Mouse (Mus musculus) neural tube, embryonic 11.5 days (tissue): ENCODE data around the gene C1qbp. TPM values are rescaled to one million over a fixed set of nuclear protein-coding genes. Genes with fewer than 3 reads are reported as not detected.
A peak's percentile ranks its signal among the peaks of the same experiment; 100 is the strongest.

Experiments
- ATAC-seq: fragments of 200-750 bp; cut with Nextera tagmentation; 2 replicates; pipeline ENCODE4 v1.8.0; 2017; ENCODE audit warnings: moderate number of reproducible peaks, mild to moderate bottlenecking, moderate TSS enrichment, moderate library complexity; ENCODE audit not compliant: insufficient read depth, low FRiP score, low TSS enrichment
- DNase-seq: peaks from one replicate; pipeline ENCODE4 v3.0.0-alpha.2; 2015; ENCODE audit warnings: low spot score
- H3K27ac ChIP-seq: fragments of 300-500 bp; sonication (generic); 2 replicates; pipeline ENCODE4 v1.5.1; 2014; ENCODE audit warnings: low read depth, mild to moderate bottlenecking, low read length
- H3K27me3 ChIP-seq: fragments of 300-500 bp; sonication (generic); 2 replicates; pipeline ENCODE4 v1.6.1; 2014; ENCODE audit warnings: mild to moderate bottlenecking, low read length, mixed read lengths; ENCODE audit not compliant: control insufficient read depth, insufficient read depth
- H3K36me3 ChIP-seq: fragments of 300-500 bp; sonication (generic); 2 replicates; pipeline ENCODE4 v1.6.1; 2014; ENCODE audit warnings: mild to moderate bottlenecking, low read length, moderate library complexity, mixed read lengths; ENCODE audit not compliant: control insufficient read depth, insufficient read depth
- H3K4me1 ChIP-seq: fragments of 300-500 bp; sonication (generic); 2 replicates; pipeline ENCODE4 v1.6.1; 2014; ENCODE audit warnings: low read length, mixed read lengths; ENCODE audit not compliant: control insufficient read depth, insufficient read depth
- H3K4me2 ChIP-seq: fragments of 300-500 bp; sonication (generic); 2 replicates; pipeline ENCODE4 v1.6.1; 2014; ENCODE audit warnings: low read depth, mild to moderate bottlenecking, moderate library complexity
- H3K4me3 ChIP-seq: fragments of 300-500 bp; sonication (generic); 2 replicates; pipeline ENCODE4 v1.5.1; 2014; ENCODE audit warnings: low read depth, low read length
- H3K9ac ChIP-seq: fragments of 300-500 bp; sonication (generic); 2 replicates; pipeline ENCODE4 v1.6.1; 2014; ENCODE audit warnings: mild to moderate bottlenecking, low read length
- H3K9me3 ChIP-seq: fragments of 300-500 bp; sonication (generic); 2 replicates; pipeline ENCODE4 v1.6.1; 2016; ENCODE audit warnings: low read length; ENCODE audit not compliant: control insufficient read depth
- WGBS: fragments of 180-500 bp; shearing (Covaris S2); extraction: QIAGEN DNeasy Blood & Tissue Kit; methylation state at CpG from one replicate; pipeline ENCODE4 v1.1.7; 2014; 5-methylcytosine and 5-hydroxymethylcytosine counted together
- polyA plus RNA-seq: library from polyadenylated mRNA; unstranded; fragments of >200 nt; fragmentation: Nextera tagmentation; extraction: Ambion mirVana; gene quantifications from 2 replicates; pipeline ENCODE4 v1.2.1, GENCODE M21; 2014

Gene C1qbp
- 247 and 255 TPM in 2 replicates for polyA plus RNA-seq

DNA sequence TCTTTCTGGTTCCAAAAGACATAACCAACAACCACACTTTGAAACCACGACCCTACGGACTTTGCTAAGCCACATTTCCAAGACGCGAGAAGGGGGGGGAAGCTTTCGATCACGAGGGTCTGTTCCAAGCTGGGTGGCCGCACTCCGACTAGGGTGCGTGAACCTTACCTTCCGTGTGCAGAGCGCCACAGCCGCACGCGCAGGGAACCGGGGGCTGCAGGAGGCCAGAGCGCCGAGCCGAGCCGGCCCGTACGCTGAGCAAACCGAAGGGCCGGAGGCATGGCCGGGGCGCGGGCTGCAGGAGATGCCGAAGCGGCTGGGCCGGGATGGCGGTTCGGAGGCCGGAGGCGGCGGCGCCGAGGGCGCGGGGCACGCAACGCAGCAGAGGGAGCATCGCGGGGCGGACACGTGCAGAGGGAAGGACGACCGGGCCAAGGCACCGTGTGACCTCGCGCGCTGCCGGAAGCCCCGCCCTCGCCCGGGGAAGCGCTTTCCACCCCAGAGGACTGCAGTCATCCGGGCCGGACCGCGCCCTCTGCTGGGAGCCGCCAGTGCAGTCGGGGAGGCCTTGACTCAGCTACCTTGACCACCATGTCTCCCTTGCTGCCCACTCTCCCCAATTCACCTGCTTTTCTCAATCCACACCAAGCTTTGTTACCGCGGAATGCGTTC is at the start of gene C1qbp:
Gene C1qbp (minus strand): TSS at position 470 of the 672 bp plus-strand sequence.
- peak within 1 kb of the TSS; percentile 17; the same call in 1 of the 2 replicates for H3K27ac ChIP-seq
- H3K36me3 ChIP-seq, result peaks cover 18% of the 10 kb centered on the region
- H3K4me2 ChIP-seq, result peak within 1 kb of the TSS; percentile 78
- DNase-seq (peak; percentile 94), ATAC-seq (peak; percentile 93)
- no peaks in the 10 kb centered on the region for H3K27me3 ChIP-seq
- under 1% methylated on average over 60 of the region's 64 CpGs for WGBS
- H3K9ac ChIP-seq, result peak within 1 kb of the TSS; percentile 87
- H3K4me1 ChIP-seq, result peaks cover 4% of the 10 kb centered on the region; the same call in 1 of the 2 replicates
- H3K4me3 ChIP-seq, result peak within 1 kb of the TSS; percentile 98
- no peaks in the 10 kb centered on the region for H3K9me3 ChIP-seq

GRCm38 (mm10) chr11:71032070-71032469 is 49.2 kb upstream of the C1qbp start:
- ATAC-seq (no peak), DNase-seq (no peak)
- Histone ChIP-seq H3K27ac (peak overlapping the region; percentile 72; the same call in 1 of the 2 replicates), H3K27me3 (no peaks in the 10 kb centered on the region), H3K9ac (peak overlapping the region; percentile 72), H3K36me3 (peaks cover 2% of the 10 kb centered on the region; the same call in 1 of the 2 replicates), H3K4me1 (0 out of 2 replicates have a peak, but pooled peaks cover 6% of the 10 kb centered on the region), H3K9me3 (no peaks in the 10 kb centered on the region), H3K4me3 (peak overlapping the region; percentile 57), H3K4me2 (peak overlapping the region; percentile 57)
- 78% methylated on average over 7 of the region's 7 CpGs for WGBS

DNA sequence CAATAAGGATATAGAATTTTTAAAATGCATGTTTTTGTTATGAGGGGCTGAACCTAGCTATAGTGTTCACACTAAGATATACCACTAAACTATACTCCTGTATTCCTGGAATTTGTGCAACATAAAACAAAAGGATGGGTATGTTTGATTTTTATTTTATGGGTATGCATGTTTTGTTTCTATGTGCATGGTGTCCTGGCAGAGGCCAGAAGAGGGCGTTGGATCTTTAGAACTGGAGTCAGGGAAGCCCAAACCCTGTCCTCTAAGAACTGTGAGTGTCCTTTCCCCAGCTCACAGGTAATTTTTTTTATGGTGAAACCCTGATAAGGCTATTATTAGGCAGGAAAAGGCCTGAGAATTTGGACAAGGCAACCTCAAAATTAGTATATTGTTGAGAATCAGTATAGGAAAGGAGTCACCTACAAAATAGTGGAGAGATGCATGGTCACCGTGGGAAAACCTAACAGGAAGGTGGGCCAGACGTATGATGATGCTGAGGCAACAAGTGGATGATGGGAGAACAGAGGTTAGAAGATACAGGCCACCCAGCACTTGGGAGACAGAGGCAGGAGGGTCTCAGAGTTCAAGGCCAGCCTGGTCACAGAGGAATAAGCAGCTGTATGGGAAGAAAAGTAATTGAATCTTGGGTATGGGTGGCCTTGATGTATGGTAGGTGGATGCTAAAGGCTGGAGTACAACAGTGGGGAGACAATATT is 46.7 kb upstream of the C1qbp start:
- no peak overlapping the region for H3K9ac ChIP-seq
- H3K4me1 ChIP-seq, result 0 out of 2 replicates have a peak, but pooled peaks cover 6% of the 10 kb centered on the region
- no peaks in the 10 kb centered on the region for H3K9me3 ChIP-seq
- no peaks in the 10 kb centered on the region for H3K27me3 ChIP-seq
- no peak for DNase-seq
- no peak for ATAC-seq
- no peak overlapping the region for H3K27ac ChIP-seq
- H3K36me3 ChIP-seq, result peaks cover 12% of the 10 kb centered on the region
- 80% methylated on average over 3 of the region's 3 CpGs for WGBS
- no peak overlapping the region for H3K4me2 ChIP-seq
- no peak overlapping the region for H3K4me3 ChIP-seq

DNA sequence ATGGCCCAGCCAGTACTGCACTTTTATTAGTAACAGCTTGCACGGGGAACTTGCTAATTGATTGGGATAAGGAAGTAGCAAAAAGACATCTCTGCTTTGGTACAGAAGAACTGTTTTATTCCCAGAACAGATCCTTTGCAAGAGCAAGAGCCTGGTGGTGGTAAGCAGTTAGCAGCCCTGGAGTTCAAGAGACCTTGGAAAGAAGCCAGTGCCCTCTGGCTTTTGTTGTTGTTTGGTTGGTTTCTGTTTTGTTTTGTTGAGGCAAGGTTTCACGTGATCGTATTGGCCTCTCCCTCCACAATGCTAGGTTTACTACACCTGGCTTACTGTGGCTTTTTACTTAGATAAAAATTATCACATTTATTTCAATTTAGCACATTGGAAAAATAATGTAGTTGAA is 45.5 kb upstream of the C1qbp start:
- H3K36me3 ChIP-seq, result peaks cover 14% of the 10 kb centered on the region

GRCm38 (mm10) chr11:71019201-71020068 is 36.6 kb upstream of the C1qbp start, which contains the start of the genes Mis12 and Derl2:
TSS of gene Mis12 (plus strand) at chr11:71019611.
TSS of gene Derl2 (minus strand) at chr11:71019841.
- Histone ChIP-seq H3K36me3 (peaks cover 3% of the 10 kb centered on the region; the same call in 1 of the 2 replicates), H3K4me3 (peak within 1 kb of the TSS; percentile 78), H3K27ac (peak within 1 kb of the TSS; percentile 81), H3K9ac (peak within 1 kb of the TSS; percentile 93), H3K4me2 (peak within 1 kb of the TSS; percentile 74), H3K27me3 (no peaks in the 10 kb centered on the region), H3K4me1 (peaks cover 9% of the 10 kb centered on the region; the same call in 1 of the 2 replicates), H3K9me3 (no peaks in the 10 kb centered on the region)
- ATAC-seq, result peak; percentile 100
- DNase-seq, result peak; percentile 99
- under 1% methylated on average over 71 of the region's 71 CpGs for WGBS

More for the DNA sequence above, 45.5 kb upstream of the C1qbp start:
- Histone ChIP-seq H3K9me3 (no peaks in the 10 kb centered on the region), H3K27me3 (no peaks in the 10 kb centered on the region), H3K27ac (no peak overlapping the region), H3K9ac (no peak overlapping the region), H3K4me1 (0 out of 2 replicates have a peak, but pooled peaks cover 6% of the 10 kb centered on the region), H3K4me2 (no peak overlapping the region), H3K4me3 (no peak overlapping the region)
- 77% methylated on average over 3 of the region's 3 CpGs for WGBS
- DNase-seq (no peak), ATAC-seq (no peak)

GRCm38 (mm10) chr11:71018416-71019200 is 35.8 kb upstream of the C1qbp start:
- Histone ChIP-seq H3K36me3 (peaks cover 2% of the 10 kb centered on the region; the same call in 1 of the 2 replicates), H3K4me1 (peaks cover 9% of the 10 kb centered on the region; the same call in 1 of the 2 replicates), H3K27ac (0 out of 2 replicates have a peak overlapping the region, but pooled peaks have one; percentile 68), H3K4me2 (peak overlapping the region; percentile 50), H3K27me3 (no peaks in the 10 kb centered on the region), H3K4me3 (peak overlapping the region; percentile 78), H3K9me3 (no peaks in the 10 kb centered on the region), H3K9ac (peak overlapping the region; percentile 93)
- ATAC-seq (peak; percentile 29), DNase-seq (no peak)
- 6% methylated on average over 28 of the region's 28 CpGs for WGBS

DNA sequence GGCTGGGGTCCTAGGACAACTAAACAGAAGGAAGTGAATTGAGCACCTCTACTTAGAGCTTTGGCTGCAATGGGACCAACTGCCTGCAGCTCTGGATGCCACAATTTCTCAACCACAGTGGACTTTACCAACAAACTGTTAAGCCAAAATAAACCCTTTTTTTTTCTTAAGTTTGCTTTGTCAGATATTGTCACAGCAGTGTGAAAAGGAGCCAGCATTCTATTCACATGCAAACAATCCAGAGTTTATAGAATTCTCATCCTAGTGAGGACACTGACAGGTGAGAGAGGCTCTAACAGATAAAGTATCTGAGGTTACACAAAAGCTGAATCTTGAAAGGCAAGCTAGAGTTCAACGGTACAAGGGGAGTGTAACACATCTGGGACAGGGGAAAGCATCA is 34.2 kb upstream of the C1qbp start:
- 90% methylated on average over 1 of the region's 1 CpGs for WGBS
- Histone ChIP-seq H3K36me3 (peaks cover 2% of the 10 kb centered on the region; the same call in 1 of the 2 replicates), H3K9me3 (no peaks in the 10 kb centered on the region), H3K4me2 (no peak overlapping the region), H3K4me3 (no peak overlapping the region), H3K27ac (no peak overlapping the region), H3K27me3 (no peaks in the 10 kb centered on the region), H3K9ac (no peak overlapping the region), H3K4me1 (peaks cover 9% of the 10 kb centered on the region; the same call in 1 of the 2 replicates)
- ATAC-seq (no peak), DNase-seq (no peak)
